Mouse (Mus musculus) spleen, adult 2 months (tissue): ENCODE results near the gene Bcap31. TPM values are rescaled to one million over a fixed set of nuclear protein-coding genes. Genes with fewer than 3 reads are reported as not detected.

Experiments used
- DNase-seq, 2 experiments: peaks; one replicate each; pipeline versions ENCODE4 v3.0.0 to v3.0.0-alpha.2; 2012 to 2021; ENCODE audit warnings: low spot score in 2 of 2, low read depth in 1 of 2
- H3K27ac ChIP-seq: fragments of 200-500 bp; 2 replicates; pipeline ENCODE4 v1.5.1; 2012; ENCODE audit warnings: low read length, inconsistent platforms; ENCODE audit not compliant: insufficient read depth
- H3K27me3 ChIP-seq: fragments of 200-500 bp; 2 replicates; pipeline ENCODE4 v1.6.1; 2012; ENCODE audit warnings: mild to moderate bottlenecking, moderate library complexity, low read length, inconsistent platforms; ENCODE audit not compliant: control insufficient read depth, insufficient read depth
- H3K36me3 ChIP-seq: fragments of 200-500 bp; 2 replicates; pipeline ENCODE4 v1.6.1; 2012; ENCODE audit warnings: mild to moderate bottlenecking, low read length, inconsistent platforms; ENCODE audit not compliant: control insufficient read depth, insufficient read depth
- H3K4me1 ChIP-seq: fragments of 200-500 bp; 2 replicates; pipeline ENCODE4 v1.6.1; 2011; ENCODE audit warnings: inconsistent platforms; ENCODE audit not compliant: control insufficient read depth, insufficient read depth, insufficient read length
- H3K4me3 ChIP-seq: fragments of 200-500 bp; 2 replicates; pipeline ENCODE4 v1.5.1; 2011; ENCODE audit warnings: mild to moderate bottlenecking, inconsistent platforms; ENCODE audit not compliant: insufficient read depth, insufficient read length; ENCODE audit errors: extremely low read depth
- CTCF ChIP-seq: fragments of 200-500 bp; IDR thresholded peaks from 2 replicates; pipeline ENCODE4 v1.5.1; 2011; ENCODE audit warnings: mild to moderate bottlenecking, inconsistent platforms; ENCODE audit not compliant: insufficient read depth, insufficient read length, insufficient replicate concordance; ENCODE audit errors: extremely low read depth
- POLR2A ChIP-seq: fragments of 200-500 bp; IDR thresholded peaks from 2 replicates; pipeline ENCODE4 v1.6.1; 2011; ENCODE audit warnings: low read depth, low read length, inconsistent platforms
- WGBS: fragments of 180-500 bp; shearing (Covaris S2); methylation state at CpG from one replicate; pipeline ENCODE4 v1.1.7; 2018; 5-methylcytosine and 5-hydroxymethylcytosine counted together
- polyA plus RNA-seq: library from polyadenylated mRNA; depleted of rRNA; stranded (reverse); fragments of >200 nt; gene quantifications from 2 replicates; pipeline ENCODE4 v1.2.3, GENCODE M21; 2012

Bcap31 gene
- polyA plus RNA-seq, 1 experiment, result 23.9 TPM

GRCm38 (mm10) chrX:73684156-73684555 lies 31.8 kb downstream of the Bcap31 start:
- no peak overlapping the region for H3K27ac ChIP-seq
- H3K36me3 ChIP-seq, result peaks cover 16% of the 10 kb centered on the region
- no peak overlapping the region for H3K4me3 ChIP-seq
- DNase-seq, result no peak
- TF ChIP-seq CTCF, result no peak
- no peak for TF ChIP-seq POLR2A
- H3K27me3 ChIP-seq, result no peaks in the 10 kb centered on the region
- H3K4me1 ChIP-seq, result no peaks in the 10 kb centered on the region
- WGBS, result 91% methylated on average over 2 of the region's 2 CpGs

DNA sequence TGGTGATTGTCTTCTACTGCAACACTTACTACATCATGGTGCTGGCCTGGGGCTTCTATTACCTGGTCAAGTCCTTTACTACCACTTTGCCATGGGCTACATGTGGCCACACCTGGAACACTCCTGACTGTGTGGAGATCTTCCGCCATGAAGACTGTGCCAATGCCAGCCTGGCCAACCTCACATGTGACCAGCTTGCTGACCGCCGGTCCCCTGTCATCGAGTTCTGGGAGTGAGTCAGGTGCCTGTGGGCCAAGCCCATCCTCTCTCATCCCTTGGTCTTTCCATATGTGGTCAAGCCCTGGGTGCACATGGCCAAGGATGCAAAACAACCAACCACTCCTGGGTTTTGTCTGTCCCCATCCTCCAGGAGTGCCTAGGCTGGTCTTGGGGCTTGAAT lies 39.3 kb downstream of the Bcap31 start:
- H3K36me3 ChIP-seq, result no peaks in the 10 kb centered on the region
- DNase-seq, result no peak
- WGBS, result 89% methylated on average over 4 of the region's 4 CpGs
- peaks cover 4% of the 10 kb centered on the region; the same call in 1 of the 2 replicates for H3K4me1 ChIP-seq
- H3K27ac ChIP-seq, result no peak overlapping the region
- peaks cover 4% of the 10 kb centered on the region; the same call in 1 of the 2 replicates for H3K27me3 ChIP-seq
- TF ChIP-seq POLR2A (no peak), CTCF (no peak)
- H3K4me3 ChIP-seq, result no peak overlapping the region

DNA sequence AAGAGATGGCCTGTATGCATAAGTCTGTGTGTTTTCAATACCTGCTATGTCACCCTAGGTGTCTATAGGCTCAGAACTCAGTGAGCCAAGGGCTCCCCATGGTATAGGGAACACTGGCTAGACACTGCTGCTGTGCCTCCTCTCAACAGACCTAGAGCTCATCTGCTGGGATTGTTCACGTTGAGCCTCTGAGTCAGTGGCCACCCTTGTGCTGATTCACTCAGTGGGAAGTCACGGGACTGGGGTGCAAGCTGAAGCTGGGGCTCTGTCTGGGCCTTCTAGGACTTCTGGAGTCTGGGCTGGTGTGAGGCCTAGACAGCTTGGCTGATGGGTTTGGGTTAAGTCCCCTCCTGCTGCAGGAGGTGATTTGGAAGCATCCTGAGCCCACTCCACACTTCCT lies 40.7 kb downstream of the Bcap31 start:
- Histone ChIP-seq H3K4me3 (no peak overlapping the region), H3K36me3 (no peaks in the 10 kb centered on the region), H3K4me1 (peaks cover 4% of the 10 kb centered on the region; the same call in 1 of the 2 replicates), H3K27me3 (peaks cover 4% of the 10 kb centered on the region; the same call in 1 of the 2 replicates), H3K27ac (no peak overlapping the region)
- DNase-seq, result no peak
- no peak for TF ChIP-seq POLR2A
- no peak for TF ChIP-seq CTCF
- WGBS, result 71% methylated on average over 2 of the region's 2 CpGs

GRCm38 (mm10) chrX:73673968-73674661 lies 41.9 kb downstream of the Bcap31 start:
- Histone ChIP-seq H3K27me3 (peaks cover 4% of the 10 kb centered on the region; the same call in 1 of the 2 replicates), H3K36me3 (no peaks in the 10 kb centered on the region), H3K4me3 (peak overlapping the region; percentile 27; the same call in 1 of the 2 replicates), H3K27ac (no peak overlapping the region), H3K4me1 (peaks cover 4% of the 10 kb centered on the region; the same call in 1 of the 2 replicates)
- 64% methylated on average over 20 of the region's 20 CpGs for WGBS
- no peak for TF ChIP-seq POLR2A
- no peak for TF ChIP-seq CTCF
- no peak for DNase-seq

- no peak for DNase-seq
- 28% methylated on average over 42 of the region's 42 CpGs for WGBS
- Histone ChIP-seq H3K4me3 (peak overlapping the region; percentile 27; the same call in 1 of the 2 replicates), H3K36me3 (no peaks in the 10 kb centered on the region), H3K27me3 (peaks cover 4% of the 10 kb centered on the region; the same call in 1 of the 2 replicates), H3K27ac (no peak overlapping the region), H3K4me1 (peaks cover 4% of the 10 kb centered on the region; the same call in 1 of the 2 replicates)
- TF ChIP-seq CTCF (no peak), POLR2A (no peak)
Observed at GRCm38 (mm10) chrX:73673619-73673967, 42.4 kb downstream of the Bcap31 start.

GRCm38 (mm10) chrX:73672879-73673618 lies 42.9 kb downstream of the Bcap31 start, which contains the start of gene Slc6a8:
Slc6a8 (plus strand) TSS chrX:73673150.
- Histone ChIP-seq H3K27me3 (peaks cover 4% of the 10 kb centered on the region; the same call in 1 of the 2 replicates), H3K4me1 (peaks cover 4% of the 10 kb centered on the region; the same call in 1 of the 2 replicates), H3K4me3 (peak within 1 kb of the TSS; percentile 51), H3K36me3 (no peaks in the 10 kb centered on the region), H3K27ac (no peak within 1 kb of the TSS)
- 35% methylated on average over 63 of the region's 72 CpGs for WGBS
- peak in 1 of 2 experiments; percentile 14 for DNase-seq
- no peak for TF ChIP-seq POLR2A
- no peak for TF ChIP-seq CTCF
